Mouse (Mus musculus) olfactory bulb, adult 2 months (tissue): ENCODE results near the gene Jak2. TPM values are rescaled to one million over a fixed set of nuclear protein-coding genes. Genes with fewer than 3 reads are reported as not detected.

Experiments used
- H3K27ac ChIP-seq: fragments of 200-500 bp; 2 replicates; pipeline ENCODE4 v1.5.1; 2012; ENCODE audit warnings: low read depth, low read length; ENCODE audit not compliant: insufficient read depth
- H3K4me1 ChIP-seq: fragments of 200-500 bp; 2 replicates; pipeline ENCODE4 v1.6.1; 2012; ENCODE audit warnings: low read length; ENCODE audit not compliant: control insufficient read depth, insufficient read depth
- H3K4me3 ChIP-seq: fragments of 200-500 bp; 2 replicates; pipeline ENCODE4 v1.5.1; 2012; ENCODE audit warnings: mild to moderate bottlenecking, low read depth, low read length, moderate library complexity; ENCODE audit not compliant: insufficient read depth
- CTCF ChIP-seq: fragments of 200-500 bp; IDR thresholded peaks from 2 replicates; pipeline ENCODE4 v1.5.1; 2012; ENCODE audit warnings: low read depth, mild to moderate bottlenecking, low read length, moderate library complexity; ENCODE audit not compliant: insufficient read depth
- POLR2A ChIP-seq: fragments of 200-500 bp; IDR thresholded peaks from 2 replicates; pipeline ENCODE4 v1.6.1; 2012; ENCODE audit warnings: mild to moderate bottlenecking, low read depth, low read length, moderate library complexity; ENCODE audit not compliant: insufficient read depth
- whole genome bisulfite sequencing: fragments of 180-500 bp; shearing (Covaris S2); methylation state at CpG from one replicate; pipeline ENCODE4 v1.1.7; 2018; 5-methylcytosine and 5-hydroxymethylcytosine counted together
- polyA plus RNA-seq: library from polyadenylated mRNA; stranded (reverse); fragments of >200 nt; gene quantifications from 2 replicates; pipeline ENCODE4 v1.2.4, GENCODE M21; 2012; ENCODE audit warnings: low replicate concordance; ENCODE audit not compliant: missing spikeins, insufficient read depth, insufficient read length

The Jak2 gene
- polyA plus RNA-seq, 1 experiment: not detected

DNA sequence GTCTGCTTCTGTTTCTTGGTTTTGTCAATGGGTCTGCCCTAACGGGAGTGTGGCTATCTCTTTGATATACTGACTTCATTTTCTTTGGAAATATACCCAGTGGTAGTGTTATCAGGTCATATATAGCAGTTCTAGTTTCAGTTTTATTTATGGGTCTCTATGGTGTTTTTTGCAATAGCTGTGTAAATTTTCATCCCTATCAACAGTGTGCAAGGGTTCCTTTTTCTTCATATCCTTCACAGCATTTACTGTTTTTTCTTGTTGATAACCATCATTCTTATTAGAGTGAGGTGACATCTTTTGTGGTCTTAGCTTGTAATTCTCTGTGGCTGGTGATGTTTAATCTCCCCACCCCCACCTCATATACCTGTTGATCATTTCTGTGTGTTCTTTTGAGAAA lies 24.6 kb upstream of the Jak2 start:
- 69% methylated on average over 1 of the region's 1 CpGs for WGBS
- no peak overlapping the region for H3K27ac ChIP-seq
- no peak for TF ChIP-seq CTCF
- TF ChIP-seq POLR2A: no peak
- no peak overlapping the region for H3K4me3 ChIP-seq
- peaks cover 8% of the 10 kb centered on the region; the same call in 1 of the 2 replicates for H3K4me1 ChIP-seq

DNA sequence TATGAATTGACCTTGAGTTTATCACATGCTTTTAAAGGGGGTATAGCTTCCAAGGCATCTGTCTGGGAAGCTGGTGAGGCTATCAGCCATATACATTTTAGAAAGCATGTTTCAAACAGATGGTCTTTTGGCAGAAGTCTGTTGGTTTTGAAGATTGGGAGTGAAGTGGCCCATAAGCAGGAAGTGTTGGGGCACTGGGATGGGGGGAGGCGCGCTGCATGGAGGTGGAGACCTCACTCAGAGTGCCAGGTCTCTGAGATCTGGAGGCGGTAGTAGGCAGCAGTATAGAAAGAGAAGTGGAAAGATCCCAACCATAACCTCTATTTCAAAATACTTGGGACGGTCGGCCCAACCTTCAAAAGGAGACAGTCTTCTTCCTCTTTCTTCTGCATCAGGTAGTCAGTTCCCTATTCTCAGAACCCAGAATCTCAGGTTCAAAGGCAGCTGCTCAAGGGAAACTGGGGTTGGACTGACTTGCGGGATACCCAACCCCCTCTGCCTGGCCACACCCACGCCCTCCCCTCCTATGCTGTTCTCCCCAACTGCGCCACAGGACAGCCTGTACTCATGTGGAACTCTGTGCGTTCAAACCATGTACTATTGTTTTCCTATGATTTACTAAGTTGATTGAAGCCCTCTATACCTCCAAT lies 23.6 kb upstream of the Jak2 start:
- no peak overlapping the region for H3K27ac ChIP-seq
- no peak overlapping the region for H3K4me3 ChIP-seq
- 82% methylated on average over 9 of the region's 9 CpGs for WGBS
- no peak for TF ChIP-seq POLR2A
- no peak for TF ChIP-seq CTCF
- peaks cover 8% of the 10 kb centered on the region; the same call in 1 of the 2 replicates for H3K4me1 ChIP-seq

DNA sequence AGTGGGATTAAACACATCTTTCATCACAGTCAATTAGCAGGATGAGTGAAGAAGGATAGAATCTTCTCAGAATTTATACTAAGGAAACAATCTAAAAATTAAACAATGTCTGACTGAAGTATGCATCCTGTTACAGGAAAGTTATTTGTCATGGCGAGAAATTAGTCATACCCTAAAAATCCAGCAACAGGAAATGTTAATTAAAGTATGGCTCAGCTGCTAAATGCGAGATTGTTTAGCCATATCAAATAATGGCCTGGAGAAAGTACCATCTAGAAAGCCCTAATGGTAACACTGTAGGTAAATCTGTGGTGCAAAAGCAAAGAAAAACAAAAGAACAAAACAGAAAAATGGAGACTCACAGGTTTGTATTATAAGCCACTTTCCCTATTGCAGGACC lies 22.6 kb upstream of the Jak2 start:
- H3K4me1 ChIP-seq: peaks cover 8% of the 10 kb centered on the region; the same call in 1 of the 2 replicates
- WGBS: 68% methylated on average over 2 of the region's 2 CpGs
- TF ChIP-seq POLR2A: no peak
- no peak for TF ChIP-seq CTCF
- H3K4me3 ChIP-seq: no peak overlapping the region
- no peak overlapping the region for H3K27ac ChIP-seq

DNA sequence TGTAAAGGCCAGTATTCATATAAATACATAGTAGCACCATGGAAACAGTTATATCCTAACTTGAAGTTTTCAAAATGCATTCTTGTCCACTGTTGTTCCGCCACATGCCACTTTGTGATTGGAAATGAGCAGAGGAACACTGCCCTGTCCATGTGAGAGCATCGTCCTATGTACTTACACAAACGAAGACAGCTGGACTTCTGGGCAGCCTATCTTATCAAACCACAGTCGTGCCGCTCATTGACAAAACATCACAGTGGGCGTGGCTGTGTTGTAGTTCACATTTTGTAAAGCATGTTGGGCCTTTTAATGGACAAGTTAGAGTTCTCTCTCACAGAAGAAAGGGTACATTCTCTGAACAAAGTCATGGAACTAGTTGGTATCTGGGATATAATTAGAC lies 18.9 kb upstream of the Jak2 start:
- peaks cover 8% of the 10 kb centered on the region; the same call in 1 of the 2 replicates for H3K4me1 ChIP-seq
- no peak overlapping the region for H3K4me3 ChIP-seq
- TF ChIP-seq POLR2A (no peak), CTCF (no peak)
- no peak overlapping the region for H3K27ac ChIP-seq
- WGBS: 92% methylated on average over 6 of the region's 6 CpGs

GRCm38 (mm10) chr19:29236658-29237385 lies 14.8 kb upstream of the Jak2 start:
- Histone ChIP-seq H3K4me1 (peaks cover 6% of the 10 kb centered on the region), H3K27ac (peak overlapping the region; percentile 67), H3K4me3 (no peak overlapping the region)
- TF ChIP-seq CTCF (no peak), POLR2A (no peak)
- whole genome bisulfite sequencing: 34% methylated on average over 9 of the region's 9 CpGs

- WGBS: 59% methylated on average over 9 of the region's 9 CpGs
- Histone ChIP-seq H3K27ac (no peak overlapping the region), H3K4me1 (peaks cover 7% of the 10 kb centered on the region), H3K4me3 (no peak overlapping the region)
- TF ChIP-seq POLR2A (no peak), CTCF (no peak)
These were observed 13.5 kb upstream of the Jak2 start for GRCm38 (mm10) chr19:29238171-29238570.

- no peak overlapping the region for H3K27ac ChIP-seq
- 89% methylated on average over 7 of the region's 7 CpGs for WGBS
- H3K4me1 ChIP-seq: peaks cover 7% of the 10 kb centered on the region
- TF ChIP-seq POLR2A (no peak), CTCF (no peak)
- no peak overlapping the region for H3K4me3 ChIP-seq
These were observed 12.0 kb upstream of the Jak2 start for GRCm38 (mm10) chr19:29239513-29240235.

DNA sequence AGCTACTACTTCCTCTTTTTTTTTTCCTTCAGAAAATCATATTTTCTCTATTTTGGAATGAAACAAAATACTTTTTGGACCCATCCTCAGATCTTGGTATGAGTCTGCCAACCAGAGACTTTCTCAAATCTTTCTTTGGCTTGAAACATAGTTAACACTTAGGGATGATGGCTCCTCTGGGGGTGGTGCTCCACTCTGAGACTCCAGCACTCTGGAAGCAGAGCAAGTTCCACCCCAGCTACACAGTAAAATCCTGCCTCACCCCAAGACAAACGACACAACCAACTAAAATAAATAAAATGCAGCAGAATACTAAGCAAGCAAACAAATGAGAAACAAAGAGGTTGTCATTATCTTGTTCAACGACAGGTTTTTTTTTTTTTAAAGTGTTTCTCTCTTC lies 11.0 kb upstream of the Jak2 start:
- 41% methylated on average over 2 of the region's 2 CpGs for WGBS
- Histone ChIP-seq H3K4me3 (no peak overlapping the region), H3K27ac (no peak overlapping the region), H3K4me1 (peaks cover 7% of the 10 kb centered on the region)
- TF ChIP-seq CTCF (no peak), POLR2A (no peak)

DNA sequence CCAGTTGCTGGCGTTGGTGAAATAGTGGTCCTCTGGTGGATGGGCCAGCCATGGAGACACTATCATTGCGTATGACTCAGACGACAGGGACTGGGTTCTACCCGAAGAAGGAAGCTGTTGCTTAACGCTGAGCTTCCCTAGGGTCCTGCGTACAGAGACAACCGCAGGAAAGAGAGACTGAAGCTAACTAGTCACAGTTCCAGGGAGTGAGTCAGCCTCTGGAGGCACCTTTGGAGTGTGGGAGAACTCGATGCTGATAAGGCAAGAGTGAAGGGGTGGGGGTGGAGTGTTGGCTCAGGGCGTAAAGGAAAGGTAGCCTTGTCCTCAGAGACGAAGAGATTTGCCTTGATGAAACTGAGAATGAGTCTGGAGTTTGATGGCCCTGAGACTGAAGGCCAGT lies 10.0 kb upstream of the Jak2 start:
- TF ChIP-seq CTCF (no peak), POLR2A (no peak)
- H3K27ac ChIP-seq: 0 out of 2 replicates have a peak overlapping the region, but pooled peaks have one; percentile 40
- WGBS: 62% methylated on average over 10 of the region's 10 CpGs

More for the DNA sequence above, 10.0 kb upstream of the Jak2 start:
- Histone ChIP-seq H3K4me3 (no peak overlapping the region), H3K4me1 (peaks cover 7% of the 10 kb centered on the region)
